Mouse (Mus musculus): ENCODE measurements around the gene Zmym5. TPM values are rescaled to one million over a fixed set of nuclear protein-coding genes. Genes with fewer than 3 reads are reported as not detected.
A peak's percentile ranks its signal among the peaks of the same experiment; 100 is the strongest.
"Not testable (repeated sequence)": the region's sequence is repeated elsewhere in the genome, so short reads cannot be mapped to it uniquely, and the experiment has no call there.

Gene Zmym5
- polyA plus RNA-seq (2015; fragmentation: Nextera tagmentation; extraction: Ambion mirVana) = 36.4 and 38.5 TPM in 2 replicates

GRCm38 (mm10) chr14:56811701-56812339 is at the start of gene Zmym5:
TSS of gene Zmym5 (minus strand) at chr14:56811716.
- H3K9me3 ChIP-seq (replicated peaks; ENCODE audit: control insufficient read depth, low read length, poor library complexity, severe bottlenecking); H3K27me3 ChIP-seq (ENCODE audit: control insufficient read depth, insufficient read depth, low read depth, low read length); H3K36me3 ChIP-seq (ENCODE audit: control insufficient read depth, insufficient read depth, low read length): not testable (repeated sequence)
- peak within 1 kb of the TSS; percentile 65 for H3K4me3 ChIP-seq (ENCODE audit: low read depth, low read length)
- H3K4me1 ChIP-seq (ENCODE audit: control insufficient read depth, insufficient read depth, low read length) = peaks cover 20% of the 10 kb centered on the region
- peak within 1 kb of the TSS; percentile 83 for H3K9ac ChIP-seq (ENCODE audit: low read depth, low read length)
- H3K27ac ChIP-seq (ENCODE audit: low read length) = peak within 1 kb of the TSS; percentile 94
- H3K4me2 ChIP-seq (ENCODE audit: low read length) = peak within 1 kb of the TSS; percentile 71
- 0% methylated on average over 25 of the region's 72 CpGs for WGBS
- peak; percentile 98 for ATAC-seq

GRCm38 (mm10) chr14:56849681-56850080 is 38.2 kb upstream of the Zmym5 start:
- WGBS = 90% methylated on average over 2 of the region's 2 CpGs
- no peaks in the 10 kb centered on the region for H3K36me3 ChIP-seq (ENCODE audit: control insufficient read depth, insufficient read depth, low read length)
- H3K4me1 ChIP-seq (ENCODE audit: control insufficient read depth, insufficient read depth, low read length) = no peaks in the 10 kb centered on the region
- H3K9ac ChIP-seq (ENCODE audit: low read depth, low read length) = no peak overlapping the region
- H3K9me3 ChIP-seq (replicated peaks; ENCODE audit: control insufficient read depth, low read length, poor library complexity, severe bottlenecking) = peaks cover 12% of the 10 kb centered on the region; the same call in 1 of the 2 replicates
- H3K27me3 ChIP-seq (ENCODE audit: control insufficient read depth, insufficient read depth, low read depth, low read length) = no peaks in the 10 kb centered on the region
- no peak overlapping the region for H3K4me3 ChIP-seq (ENCODE audit: low read depth, low read length)
- H3K27ac ChIP-seq (ENCODE audit: low read length) = no peak overlapping the region
- no peak overlapping the region for H3K4me2 ChIP-seq (ENCODE audit: low read length)
- ATAC-seq = no peak

- Histone ChIP-seq H3K27me3 (ENCODE audit: control insufficient read depth, insufficient read depth, low read depth, low read length) (no peaks in the 10 kb centered on the region), H3K36me3 (ENCODE audit: control insufficient read depth, insufficient read depth, low read length) (no peaks in the 10 kb centered on the region), H3K9me3 (replicated peaks; ENCODE audit: control insufficient read depth, low read length, poor library complexity, severe bottlenecking) (peaks cover 6% of the 10 kb centered on the region; the same call in 1 of the 2 replicates), H3K27ac (ENCODE audit: low read length) (no peak overlapping the region), H3K4me1 (ENCODE audit: control insufficient read depth, insufficient read depth, low read length) (no peaks in the 10 kb centered on the region), H3K4me3 (ENCODE audit: low read depth, low read length) (no peak overlapping the region), H3K4me2 (ENCODE audit: low read length) (no peak overlapping the region), H3K9ac (ENCODE audit: low read depth, low read length) (no peak overlapping the region)
- 70% methylated on average over 2 of the region's 2 CpGs for WGBS
- no peak for ATAC-seq
These were observed 36.8 kb upstream of the Zmym5 start for GRCm38 (mm10) chr14:56848322-56848721.

- 15% methylated on average over 2 of the region's 2 CpGs for WGBS
- no peaks in the 10 kb centered on the region for H3K27me3 ChIP-seq (ENCODE audit: control insufficient read depth, insufficient read depth, low read depth, low read length)
- no peak overlapping the region for H3K9ac ChIP-seq (ENCODE audit: low read depth, low read length)
- no peak overlapping the region for H3K4me2 ChIP-seq (ENCODE audit: low read length)
- no peaks in the 10 kb centered on the region for H3K36me3 ChIP-seq (ENCODE audit: control insufficient read depth, insufficient read depth, low read length)
- no peak overlapping the region for H3K4me3 ChIP-seq (ENCODE audit: low read depth, low read length)
- peak; percentile 84 for ATAC-seq
- H3K9me3 ChIP-seq (replicated peaks; ENCODE audit: control insufficient read depth, low read length, poor library complexity, severe bottlenecking) = no peaks in the 10 kb centered on the region
- H3K4me1 ChIP-seq (ENCODE audit: control insufficient read depth, insufficient read depth, low read length) = no peaks in the 10 kb centered on the region
- no peak overlapping the region for H3K27ac ChIP-seq (ENCODE audit: low read length)
These were observed 33.0 kb upstream of the Zmym5 start for GRCm38 (mm10) chr14:56844507-56844906.

- Histone ChIP-seq H3K4me1 (ENCODE audit: control insufficient read depth, insufficient read depth, low read length) (no peaks in the 10 kb centered on the region), H3K27me3 (ENCODE audit: control insufficient read depth, insufficient read depth, low read depth, low read length) (no peaks in the 10 kb centered on the region), H3K9ac (ENCODE audit: low read depth, low read length) (no peak overlapping the region), H3K27ac (ENCODE audit: low read length) (no peak overlapping the region), H3K4me3 (ENCODE audit: low read depth, low read length) (no peak overlapping the region), H3K4me2 (ENCODE audit: low read length) (no peak overlapping the region), H3K36me3 (ENCODE audit: control insufficient read depth, insufficient read depth, low read length) (no peaks in the 10 kb centered on the region), H3K9me3 (replicated peaks; ENCODE audit: control insufficient read depth, low read length, poor library complexity, severe bottlenecking) (no peaks in the 10 kb centered on the region)
- 70% methylated on average over 4 of the region's 4 CpGs for WGBS
- ATAC-seq = no peak
These were observed 32.5 kb upstream of the Zmym5 start for GRCm38 (mm10) chr14:56844033-56844432.

- H3K36me3 ChIP-seq (ENCODE audit: control insufficient read depth, insufficient read depth, low read length); H3K27ac ChIP-seq (ENCODE audit: low read length); H3K27me3 ChIP-seq (ENCODE audit: control insufficient read depth, insufficient read depth, low read depth, low read length); ATAC-seq; H3K9me3 ChIP-seq (replicated peaks; ENCODE audit: control insufficient read depth, low read length, poor library complexity, severe bottlenecking); H3K9ac ChIP-seq (ENCODE audit: low read depth, low read length); H3K4me2 ChIP-seq (ENCODE audit: low read length); H3K4me3 ChIP-seq (ENCODE audit: low read depth, low read length); H3K4me1 ChIP-seq (ENCODE audit: control insufficient read depth, insufficient read depth, low read length): not testable (repeated sequence)
- WGBS = 80% methylated on average over 5 of the region's 5 CpGs
These were observed 23.1 kb upstream of the Zmym5 start for GRCm38 (mm10) chr14:56834576-56834975.

- not testable (repeated sequence) for ATAC-seq
- WGBS = 86% methylated on average over 10 of the region's 10 CpGs
These were observed 21.7 kb upstream of the Zmym5 start for GRCm38 (mm10) chr14:56833211-56833610.

GRCm38 (mm10) chr14:56832563-56833113 is 21.1 kb upstream of the Zmym5 start:
- H3K4me3 ChIP-seq (ENCODE audit: low read depth, low read length) = no peak overlapping the region

More at GRCm38 (mm10) chr14:56833211-56833610, 21.7 kb upstream of the Zmym5 start:
- H3K4me2 ChIP-seq (ENCODE audit: low read length); H3K27me3 ChIP-seq (ENCODE audit: control insufficient read depth, insufficient read depth, low read depth, low read length); H3K9ac ChIP-seq (ENCODE audit: low read depth, low read length); H3K4me1 ChIP-seq (ENCODE audit: control insufficient read depth, insufficient read depth, low read length); H3K4me3 ChIP-seq (ENCODE audit: low read depth, low read length); H3K9me3 ChIP-seq (replicated peaks; ENCODE audit: control insufficient read depth, low read length, poor library complexity, severe bottlenecking); H3K36me3 ChIP-seq (ENCODE audit: control insufficient read depth, insufficient read depth, low read length); H3K27ac ChIP-seq (ENCODE audit: low read length): not testable (repeated sequence)

GRCm38 (mm10) chr14:56832147-56832546 is 20.6 kb upstream of the Zmym5 start:
- H3K4me3 ChIP-seq (ENCODE audit: low read depth, low read length) = no peak overlapping the region
- no peak for ATAC-seq
- WGBS = 91% methylated on average over 3 of the region's 3 CpGs
- H3K27me3 ChIP-seq (ENCODE audit: control insufficient read depth, insufficient read depth, low read depth, low read length) = no peaks in the 10 kb centered on the region
- no peaks in the 10 kb centered on the region for H3K4me1 ChIP-seq (ENCODE audit: control insufficient read depth, insufficient read depth, low read length)
- H3K27ac ChIP-seq (ENCODE audit: low read length) = no peak overlapping the region
- H3K36me3 ChIP-seq (ENCODE audit: control insufficient read depth, insufficient read depth, low read length) = no peaks in the 10 kb centered on the region
- H3K9me3 ChIP-seq (replicated peaks; ENCODE audit: control insufficient read depth, low read length, poor library complexity, severe bottlenecking) = no peaks in the 10 kb centered on the region
- H3K4me2 ChIP-seq (ENCODE audit: low read length) = no peak overlapping the region
- H3K9ac ChIP-seq (ENCODE audit: low read depth, low read length) = no peak overlapping the region

More at GRCm38 (mm10) chr14:56832563-56833113, 21.1 kb upstream of the Zmym5 start:
- Histone ChIP-seq H3K9me3 (replicated peaks; ENCODE audit: control insufficient read depth, low read length, poor library complexity, severe bottlenecking) (no peaks in the 10 kb centered on the region), H3K4me2 (ENCODE audit: low read length) (no peak overlapping the region), H3K4me1 (ENCODE audit: control insufficient read depth, insufficient read depth, low read length) (no peaks in the 10 kb centered on the region), H3K9ac (ENCODE audit: low read depth, low read length) (no peak overlapping the region), H3K27me3 (ENCODE audit: control insufficient read depth, insufficient read depth, low read depth, low read length) (no peaks in the 10 kb centered on the region), H3K27ac (ENCODE audit: low read length) (no peak overlapping the region), H3K36me3 (ENCODE audit: control insufficient read depth, insufficient read depth, low read length) (no peaks in the 10 kb centered on the region)
- no peak for ATAC-seq
- 64% methylated on average over 1 of the region's 1 CpGs for WGBS
